Mouse (Mus musculus) small intestine, adult 2 months (tissue): Measurements from ENCODE around the gene Tvp23a. TPM values are rescaled to one million over a fixed set of nuclear protein-coding genes. Genes with fewer than 3 reads are reported as not detected.

ENCODE experiments used
- H3K27ac ChIP-seq: fragments of 200-500 bp; 2 replicates; pipeline ENCODE4 v1.5.1; 2012; ENCODE audit warnings: low read depth, low read length, control low read depth, inconsistent platforms; ENCODE audit not compliant: insufficient read depth
- H3K27me3 ChIP-seq: fragments of 200-500 bp; 2 replicates; pipeline ENCODE4 v1.6.1; 2012; ENCODE audit warnings: mild to moderate bottlenecking, moderate library complexity, low read length, inconsistent platforms; ENCODE audit not compliant: control insufficient read depth, insufficient read depth
- H3K36me3 ChIP-seq: fragments of 200-500 bp; 2 replicates; pipeline ENCODE4 v1.6.1; 2012; ENCODE audit warnings: mild to moderate bottlenecking, low read length, control low read depth, inconsistent platforms; ENCODE audit not compliant: control insufficient read depth, insufficient read depth
- H3K4me1 ChIP-seq: fragments of 200-500 bp; 2 replicates; pipeline ENCODE4 v1.6.1; 2012; ENCODE audit warnings: low read length, inconsistent platforms, mixed read lengths; ENCODE audit not compliant: control insufficient read depth, insufficient read depth, insufficient read length
- H3K4me3 ChIP-seq: fragments of 200-500 bp; 2 replicates; pipeline ENCODE4 v1.5.1; 2012; ENCODE audit warnings: low read depth, mild to moderate bottlenecking, control low read depth, inconsistent platforms, low read length, moderate library complexity
- CTCF ChIP-seq: fragments of 200-500 bp; IDR thresholded peaks from 2 replicates; pipeline ENCODE4 v1.5.1; 2012; ENCODE audit warnings: low read depth, mild to moderate bottlenecking, control low read depth, inconsistent platforms, low read length, moderate library complexity, mixed read lengths; ENCODE audit not compliant: insufficient replicate concordance, insufficient read length; ENCODE audit errors: extremely low read depth
- POLR2A ChIP-seq: fragments of 200-500 bp; IDR thresholded peaks from 2 replicates; pipeline ENCODE4 v1.6.1; 2012; ENCODE audit warnings: low read depth, mild to moderate bottlenecking, control low read depth, inconsistent platforms, low read length, moderate library complexity
- WGBS: fragments of 180-500 bp; shearing (Covaris S2); methylation state at CpG from one replicate; pipeline ENCODE4 v1.1.7; 2018; 5-methylcytosine and 5-hydroxymethylcytosine counted together
- polyA plus RNA-seq: library from polyadenylated mRNA; depleted of rRNA; stranded (reverse); fragments of >200 nt; gene quantifications from 2 replicates; pipeline ENCODE4 v1.2.3, GENCODE M21; 2012

Tvp23a gene
- polyA plus RNA-seq, 1 experiment = 1.4 TPM

GRCm38 (mm10) chr16:10471950-10472349 lies 24.8 kb upstream of the Tvp23a start:
- Histone ChIP-seq H3K27me3 (no peaks in the 10 kb centered on the region), H3K27ac (peak overlapping the region; percentile 89), H3K36me3 (no peaks in the 10 kb centered on the region), H3K4me1 (peaks cover 33% of the 10 kb centered on the region; the same call in 1 of the 2 replicates), H3K4me3 (no peak overlapping the region)
- WGBS = 57% methylated on average over 3 of the region's 3 CpGs
- TF ChIP-seq CTCF (no peak), POLR2A (no peak)

GRCm38 (mm10) chr16:10468201-10468600 lies 21.0 kb upstream of the Tvp23a start:
- Histone ChIP-seq H3K4me3 (no peak overlapping the region), H3K27me3 (no peaks in the 10 kb centered on the region), H3K27ac (peak overlapping the region; percentile 47), H3K4me1 (peaks cover 37% of the 10 kb centered on the region; the same call in 1 of the 2 replicates), H3K36me3 (no peaks in the 10 kb centered on the region)
- WGBS = 84% methylated on average over 1 of the region's 1 CpGs
- TF ChIP-seq POLR2A (no peak), CTCF (no peak)

- Histone ChIP-seq H3K27me3 (no peaks in the 10 kb centered on the region), H3K27ac (no peak overlapping the region), H3K4me1 (peaks cover 32% of the 10 kb centered on the region; the same call in 1 of the 2 replicates), H3K36me3 (no peaks in the 10 kb centered on the region), H3K4me3 (no peak overlapping the region)
- WGBS = 64% methylated on average over 11 of the region's 11 CpGs
- TF ChIP-seq CTCF (no peak), POLR2A (no peak)
These were observed 20.4 kb upstream of the Tvp23a start for GRCm38 (mm10) chr16:10467391-10468107.

GRCm38 (mm10) chr16:10465011-10465681 lies 18.0 kb upstream of the Tvp23a start:
- Histone ChIP-seq H3K4me1 (peaks cover 25% of the 10 kb centered on the region; the same call in 1 of the 2 replicates), H3K27ac (peak overlapping the region; percentile 96), H3K36me3 (no peaks in the 10 kb centered on the region), H3K4me3 (peak overlapping the region; percentile 44), H3K27me3 (no peaks in the 10 kb centered on the region)
- TF ChIP-seq POLR2A (no peak), CTCF (no peak)
- 19% methylated on average over 4 of the region's 4 CpGs for WGBS

- Histone ChIP-seq H3K4me1 (peaks cover 28% of the 10 kb centered on the region; the same call in 1 of the 2 replicates), H3K36me3 (no peaks in the 10 kb centered on the region), H3K27me3 (no peaks in the 10 kb centered on the region), H3K4me3 (no peak overlapping the region), H3K27ac (no peak overlapping the region)
- 85% methylated on average over 2 of the region's 2 CpGs for WGBS
- TF ChIP-seq POLR2A = no peak
- no peak for TF ChIP-seq CTCF
These were observed 14.0 kb upstream of the Tvp23a start for GRCm38 (mm10) chr16:10461178-10461577.

- 44% methylated on average over 2 of the region's 2 CpGs for WGBS
- Histone ChIP-seq H3K4me1 (peaks cover 28% of the 10 kb centered on the region), H3K36me3 (no peaks in the 10 kb centered on the region), H3K27me3 (no peaks in the 10 kb centered on the region), H3K27ac (peak overlapping the region; percentile 96), H3K4me3 (no peak overlapping the region)
- no peak for TF ChIP-seq CTCF
- no peak for TF ChIP-seq POLR2A
These were observed 13.0 kb upstream of the Tvp23a start for GRCm38 (mm10) chr16:10460188-10460587.

- no peak overlapping the region for H3K4me3 ChIP-seq
- H3K27me3 ChIP-seq = no peaks in the 10 kb centered on the region
- H3K36me3 ChIP-seq = no peaks in the 10 kb centered on the region
- H3K27ac ChIP-seq = peak overlapping the region; percentile 75
- TF ChIP-seq CTCF (no peak), POLR2A (no peak)
- peaks cover 51% of the 10 kb centered on the region for H3K4me1 ChIP-seq
- 15% methylated on average over 3 of the region's 3 CpGs for WGBS
These were observed 7.4 kb upstream of the Tvp23a start for GRCm38 (mm10) chr16:10454583-10454974.
